In the genomic region with DNA sequence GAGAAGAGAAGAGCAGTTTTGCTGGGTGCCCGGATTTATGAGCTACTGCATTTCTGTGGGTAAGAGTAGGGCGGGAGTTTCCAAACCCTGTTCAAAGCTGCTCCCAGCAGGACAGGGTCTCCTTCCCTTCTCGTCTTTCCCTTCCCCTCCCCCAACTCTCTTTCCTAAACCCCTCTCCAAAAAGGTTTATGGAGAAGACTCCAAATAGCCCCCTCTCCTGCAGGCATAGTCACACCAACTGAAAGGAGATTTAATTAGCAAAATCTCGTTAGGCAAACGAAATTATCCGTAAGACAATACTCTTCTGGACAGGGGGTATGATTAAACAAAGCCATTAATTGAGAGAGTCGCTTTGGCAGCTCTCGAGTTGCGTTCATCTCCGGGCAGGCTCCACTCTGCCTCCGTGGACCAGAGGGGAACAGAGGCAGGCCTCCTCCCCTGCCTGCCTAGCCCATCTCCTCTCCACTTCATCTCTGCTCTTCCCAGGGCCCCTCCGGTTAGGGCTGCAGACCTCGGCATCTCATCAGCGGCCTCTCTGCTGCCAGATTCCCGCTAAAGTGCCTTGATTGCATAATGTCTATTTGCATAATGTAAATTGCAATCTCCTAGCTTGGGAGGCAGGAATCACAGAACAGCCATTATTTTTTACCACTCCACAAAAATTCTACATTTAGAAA, we compare ENCODE assay signal across 9 mouse cellular contexts.
DNase-seq lines count a peak whose midpoint lies in the region; ATAC-seq and TF ChIP-seq lines count a peak whose summit lies in the region.
"Had no signal": no experiment of that assay in that cellular context is flagged by ENCODE, and none has a peak within 500 bp of the region (broad histone marks: within the 10 kb centered on the region; RNA-seq: fewer than 3 reads in every experiment).

No protein-coding gene starts in this region.

- H3K27me3 ChIP-seq in embryonic facial prominence, embryonic 14.5 days (replicated peaks; ENCODE audit: control insufficient read depth, insufficient read depth, low read length): no peaks in the 10 kb centered on the region

- H3K27ac ChIP-seq in left cerebral cortex, adult 2 months: peak overlapping the region; percentile 93
- H3K27ac ChIP-seq in embryonic facial prominence, embryonic 14.5 days (replicated peaks; ENCODE audit: low read depth, low read length): peak overlapping the region; percentile 4; the same call in 1 of the 2 replicates

- peak overlapping the region; percentile 16 for H3K4me2 ChIP-seq in embryonic facial prominence, embryonic 14.5 days (ENCODE audit: low read depth, low read length)

- TF ChIP-seq CTCF in left cerebral cortex, adult 2 months (IDR thresholded peaks at IDR 0.05): no peak

- 10% methylated on average over 15 of the region's 15 CpGs for WGBS in embryonic facial prominence, embryonic 14.5 days

- peak; percentile 53; the same call in 1 of the 2 replicates for ATAC-seq in embryonic facial prominence, embryonic 14.5 days (ENCODE audit: low read depth)
- ATAC-seq in inflammation-experienced regulatory T-cells, adult 6 months: no peak

- no peaks in the 10 kb centered on the region for H3K36me3 ChIP-seq in embryonic facial prominence, embryonic 14.5 days (ENCODE audit: control insufficient read depth, insufficient read depth, low read length)

- no peak overlapping the region for H3K4me3 ChIP-seq in left cerebral cortex, adult 2 months
- H3K4me3 ChIP-seq in embryonic facial prominence, embryonic 14.5 days (ENCODE audit: low read depth, low read length): no peak overlapping the region

- peaks cover 14% of the 10 kb centered on the region for H3K4me1 ChIP-seq in embryonic facial prominence, embryonic 14.5 days (ENCODE audit: control insufficient read depth, insufficient read depth, low read length)

- no peaks in the 10 kb centered on the region for H3K9me3 ChIP-seq in embryonic facial prominence, embryonic 14.5 days (ENCODE audit: control insufficient read depth, low read length)

- H3K9ac ChIP-seq in embryonic facial prominence, embryonic 14.5 days (ENCODE audit: low read depth, low read length): peak overlapping the region; percentile 32; the same call in 1 of the 2 replicates

- DNase-seq in left cerebral cortex, adult 2 months (ENCODE audit: extremely low spot score in 1 of 2, low spot score in 2 of 2): peak in 1 of 2 experiments; percentile 40
- no peak for DNase-seq in left cerebral cortex, postnatal 10 days (ENCODE audit: extremely low spot score in 1 of 2, low spot score in 2 of 2)
- DNase-seq in embryonic facial prominence, embryonic 14.5 days (ENCODE audit: low spot score): peak; percentile 55
- DNase-seq in layer of hippocampus, postnatal 36 days: peak; percentile 22 to 34
- DNase-seq in right cerebral cortex, postnatal 10 days (ENCODE audit: low spot score in 2 of 2): peak; percentile 53 to 57
- DNase-seq in spleen, adult 18-20 months: no peak
- DNase-seq in ovary, adult 18-20 months (ENCODE audit: low spot score): no peak
- DNase-seq: kidney, postnatal 4 days had no signal

- intact Hi-C loops in left cerebral cortex, adult 2 months (cut with DNase I): no loop called here
- intact Hi-C loops in left cerebral cortex, postnatal 10 days (cut with DNase I): no loop called here

Comparison
In these comparisons a context has a peak if more than half of its experiments do, and no peak if none do; other contexts are left out.
1. DNase-seq: peak in embryonic facial prominence, embryonic 14.5 days (single experiment), layer of hippocampus, postnatal 36 days (2 of 2) and right cerebral cortex, postnatal 10 days (2 of 2); none in left cerebral cortex, postnatal 10 days (0 of 2), spleen, adult 18-20 months (0 of 2) and ovary, adult 18-20 months (single experiment).